Mouse (Mus musculus): ENCODE measurements around the gene Pex6. TPM values are rescaled to one million over a fixed set of nuclear protein-coding genes. Genes with fewer than 3 reads are reported as not detected.

The Pex6 gene
- polyA plus RNA-seq, 1 experiment from 2014 or later = 22.7 TPM

GRCm38 (mm10) chr17:46704887-46705835, 6.1 kb upstream of the Pex6 start, which contains the start of gene Ppp2r5d:
Ppp2r5d (minus strand) TSS chr17:46705111.
- H3K27me3 ChIP-seq (ENCODE audit: control insufficient read depth, insufficient read depth, low read depth, low read length) = no peaks in the 10 kb centered on the region
- H3K4me3 ChIP-seq (ENCODE audit: low read depth, low read length) = peak within 1 kb of the TSS; percentile 95
- peak within 1 kb of the TSS; percentile 93 for H3K9ac ChIP-seq (ENCODE audit: low read depth, low read length)
- H3K9me3 ChIP-seq (replicated peaks; ENCODE audit: control insufficient read depth, low read length, poor library complexity, severe bottlenecking) = no peaks in the 10 kb centered on the region
- peaks cover 31% of the 10 kb centered on the region for H3K4me1 ChIP-seq (ENCODE audit: control insufficient read depth, insufficient read depth, low read length)
- WGBS = 2% methylated on average over 48 of the region's 48 CpGs
- H3K36me3 ChIP-seq (ENCODE audit: control insufficient read depth, insufficient read depth, low read length) = no peaks in the 10 kb centered on the region
- peak within 1 kb of the TSS; percentile 94 for H3K27ac ChIP-seq (ENCODE audit: low read length)
- ATAC-seq = peak; percentile 96
- peak within 1 kb of the TSS; percentile 94 for H3K4me2 ChIP-seq (ENCODE audit: low read length)

GRCm38 (mm10) chr17:46706375-46707089, 4.7 kb upstream of the Pex6 start:
- no peak overlapping the region for H3K27ac ChIP-seq (ENCODE audit: low read length)
- H3K4me2 ChIP-seq (ENCODE audit: low read length) = no peak overlapping the region
- no peaks in the 10 kb centered on the region for H3K27me3 ChIP-seq (ENCODE audit: control insufficient read depth, insufficient read depth, low read depth, low read length)
- no peak overlapping the region for H3K4me3 ChIP-seq (ENCODE audit: low read depth, low read length)
- 92% methylated on average over 14 of the region's 14 CpGs for WGBS
- H3K4me1 ChIP-seq (ENCODE audit: control insufficient read depth, insufficient read depth, low read length) = peaks cover 31% of the 10 kb centered on the region
- no peaks in the 10 kb centered on the region for H3K36me3 ChIP-seq (ENCODE audit: control insufficient read depth, insufficient read depth, low read length)
- no peak for ATAC-seq
- no peaks in the 10 kb centered on the region for H3K9me3 ChIP-seq (replicated peaks; ENCODE audit: control insufficient read depth, low read length, poor library complexity, severe bottlenecking)
- H3K9ac ChIP-seq (ENCODE audit: low read depth, low read length) = no peak overlapping the region

GRCm38 (mm10) chr17:46711612-46712271, 479 bp downstream of the Pex6 start:
- Histone ChIP-seq H3K4me2 (ENCODE audit: low read length) (peak overlapping the region; percentile 99), H3K4me3 (ENCODE audit: low read depth, low read length) (peak overlapping the region; percentile 99), H3K27me3 (ENCODE audit: control insufficient read depth, insufficient read depth, low read depth, low read length) (no peaks in the 10 kb centered on the region), H3K9ac (ENCODE audit: low read depth, low read length) (peak overlapping the region; percentile 94), H3K36me3 (ENCODE audit: control insufficient read depth, insufficient read depth, low read length) (peaks cover 6% of the 10 kb centered on the region), H3K4me1 (ENCODE audit: control insufficient read depth, insufficient read depth, low read length) (peaks cover 13% of the 10 kb centered on the region), H3K27ac (ENCODE audit: low read length) (peak overlapping the region; percentile 51; the same call in 1 of the 2 replicates), H3K9me3 (replicated peaks; ENCODE audit: control insufficient read depth, low read length, poor library complexity, severe bottlenecking) (no peaks in the 10 kb centered on the region)
- peak; percentile 73 for ATAC-seq
- WGBS = 1% methylated on average over 56 of the region's 76 CpGs

GRCm38 (mm10) chr17:46712442-46712841, 1.2 kb downstream of the Pex6 start:
- Histone ChIP-seq H3K9me3 (replicated peaks; ENCODE audit: control insufficient read depth, low read length, poor library complexity, severe bottlenecking) (no peaks in the 10 kb centered on the region), H3K4me2 (ENCODE audit: low read length) (peak overlapping the region; percentile 99), H3K9ac (ENCODE audit: low read depth, low read length) (peak overlapping the region; percentile 94), H3K27ac (ENCODE audit: low read length) (no peak overlapping the region), H3K4me3 (ENCODE audit: low read depth, low read length) (peak overlapping the region; percentile 99), H3K27me3 (ENCODE audit: control insufficient read depth, insufficient read depth, low read depth, low read length) (no peaks in the 10 kb centered on the region), H3K36me3 (ENCODE audit: control insufficient read depth, insufficient read depth, low read length) (peaks cover 11% of the 10 kb centered on the region), H3K4me1 (ENCODE audit: control insufficient read depth, insufficient read depth, low read length) (peaks cover 13% of the 10 kb centered on the region)
- WGBS = 77% methylated on average over 7 of the region's 7 CpGs
- ATAC-seq = no peak

- Histone ChIP-seq H3K9ac (ENCODE audit: low read depth, low read length) (no peak overlapping the region), H3K4me3 (ENCODE audit: low read depth, low read length) (no peak overlapping the region), H3K27me3 (ENCODE audit: control insufficient read depth, insufficient read depth, low read depth, low read length) (no peaks in the 10 kb centered on the region), H3K27ac (ENCODE audit: low read length) (no peak overlapping the region), H3K4me2 (ENCODE audit: low read length) (no peak overlapping the region), H3K4me1 (ENCODE audit: control insufficient read depth, insufficient read depth, low read length) (peaks cover 13% of the 10 kb centered on the region), H3K36me3 (ENCODE audit: control insufficient read depth, insufficient read depth, low read length) (peaks cover 11% of the 10 kb centered on the region), H3K9me3 (replicated peaks; ENCODE audit: control insufficient read depth, low read length, poor library complexity, severe bottlenecking) (no peaks in the 10 kb centered on the region)
- WGBS = 91% methylated on average over 9 of the region's 9 CpGs
- no peak for ATAC-seq
Observed at GRCm38 (mm10) chr17:46713849-46714248, 2.6 kb downstream of the Pex6 start.

- no peaks in the 10 kb centered on the region for H3K27me3 ChIP-seq (ENCODE audit: control insufficient read depth, insufficient read depth, low read depth, low read length)
- peaks cover 11% of the 10 kb centered on the region for H3K36me3 ChIP-seq (ENCODE audit: control insufficient read depth, insufficient read depth, low read length)
- no peak overlapping the region for H3K4me2 ChIP-seq (ENCODE audit: low read length)
- peaks cover 13% of the 10 kb centered on the region for H3K4me1 ChIP-seq (ENCODE audit: control insufficient read depth, insufficient read depth, low read length)
- no peak overlapping the region for H3K27ac ChIP-seq (ENCODE audit: low read length)
- H3K9ac ChIP-seq (ENCODE audit: low read depth, low read length) = no peak overlapping the region
- no peak for ATAC-seq
- WGBS = 96% methylated on average over 11 of the region's 11 CpGs
- no peaks in the 10 kb centered on the region for H3K9me3 ChIP-seq (replicated peaks; ENCODE audit: control insufficient read depth, low read length, poor library complexity, severe bottlenecking)
- no peak overlapping the region for H3K4me3 ChIP-seq (ENCODE audit: low read depth, low read length)
Observed at GRCm38 (mm10) chr17:46714756-46715481, 3.7 kb downstream of the Pex6 start.

GRCm38 (mm10) chr17:46721077-46721476, 9.8 kb downstream of the Pex6 start:
- Histone ChIP-seq H3K9me3 (replicated peaks; ENCODE audit: control insufficient read depth, low read length, poor library complexity, severe bottlenecking) (no peaks in the 10 kb centered on the region), H3K27me3 (ENCODE audit: control insufficient read depth, insufficient read depth, low read depth, low read length) (no peaks in the 10 kb centered on the region), H3K9ac (ENCODE audit: low read depth, low read length) (no peak overlapping the region), H3K27ac (ENCODE audit: low read length) (no peak overlapping the region), H3K4me1 (ENCODE audit: control insufficient read depth, insufficient read depth, low read length) (no peaks in the 10 kb centered on the region), H3K36me3 (ENCODE audit: control insufficient read depth, insufficient read depth, low read length) (peaks cover 15% of the 10 kb centered on the region), H3K4me3 (ENCODE audit: low read depth, low read length) (no peak overlapping the region), H3K4me2 (ENCODE audit: low read length) (no peak overlapping the region)
- 91% methylated on average over 7 of the region's 7 CpGs for WGBS
- no peak for ATAC-seq

GRCm38 (mm10) chr17:46724477-46725084, 13.3 kb downstream of the Pex6 start:
- Histone ChIP-seq H3K4me2 (ENCODE audit: low read length) (no peak overlapping the region), H3K36me3 (ENCODE audit: control insufficient read depth, insufficient read depth, low read length) (peaks cover 6% of the 10 kb centered on the region; the same call in 1 of the 2 replicates), H3K27me3 (ENCODE audit: control insufficient read depth, insufficient read depth, low read depth, low read length) (peaks cover 2% of the 10 kb centered on the region; the same call in 1 of the 2 replicates), H3K4me3 (ENCODE audit: low read depth, low read length) (no peak overlapping the region), H3K9ac (ENCODE audit: low read depth, low read length) (no peak overlapping the region), H3K27ac (ENCODE audit: low read length) (no peak overlapping the region), H3K4me1 (ENCODE audit: control insufficient read depth, insufficient read depth, low read length) (no peaks in the 10 kb centered on the region), H3K9me3 (replicated peaks; ENCODE audit: control insufficient read depth, low read length, poor library complexity, severe bottlenecking) (no peaks in the 10 kb centered on the region)
- 82% methylated on average over 19 of the region's 20 CpGs for WGBS
- no peak for ATAC-seq
